Mouse (Mus musculus) CD4-positive, CD25-positive, alpha-beta regulatory T cell, adult 4 months (primary cell): ENCODE results near the gene Rab4b. TPM values are rescaled to one million over a fixed set of nuclear protein-coding genes. Genes with fewer than 3 reads are reported as not detected.

Experiments
- ATAC-seq: one replicate; pipeline ENCODE4 v1.8.0; 2017
- polyA plus RNA-seq, 2 experiments: library from polyadenylated mRNA; unstranded; fragments of 100-300 nt; shearing (Covaris generic); gene quantifications; one replicate each; pipeline ENCODE4 v1.2.1; 2017

Rab4b gene
- polyA plus RNA-seq, 2 experiments from 2014 or later, result 118 to 144 TPM

DNA sequence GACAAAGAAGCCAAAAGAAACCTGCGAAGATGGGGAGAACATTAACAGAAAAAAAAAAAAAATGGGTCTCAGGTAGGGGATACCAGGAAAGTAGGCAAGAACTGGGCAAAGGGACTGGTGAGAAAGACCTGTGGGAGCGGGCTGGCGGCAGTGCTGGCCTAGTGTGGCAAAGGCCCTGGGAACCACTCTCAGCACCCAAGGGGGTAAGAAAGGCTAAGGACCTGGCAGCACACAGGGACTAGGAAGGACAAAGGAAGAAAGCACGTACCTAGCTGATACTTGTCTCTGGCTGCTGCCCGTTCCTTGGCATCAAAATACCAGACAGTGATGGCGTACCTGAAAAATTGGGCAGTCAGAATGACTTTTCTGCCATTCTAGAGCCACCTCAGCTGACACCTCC, 19.4 kb downstream of the Rab4b start:
- ATAC-seq, result no peak

DNA sequence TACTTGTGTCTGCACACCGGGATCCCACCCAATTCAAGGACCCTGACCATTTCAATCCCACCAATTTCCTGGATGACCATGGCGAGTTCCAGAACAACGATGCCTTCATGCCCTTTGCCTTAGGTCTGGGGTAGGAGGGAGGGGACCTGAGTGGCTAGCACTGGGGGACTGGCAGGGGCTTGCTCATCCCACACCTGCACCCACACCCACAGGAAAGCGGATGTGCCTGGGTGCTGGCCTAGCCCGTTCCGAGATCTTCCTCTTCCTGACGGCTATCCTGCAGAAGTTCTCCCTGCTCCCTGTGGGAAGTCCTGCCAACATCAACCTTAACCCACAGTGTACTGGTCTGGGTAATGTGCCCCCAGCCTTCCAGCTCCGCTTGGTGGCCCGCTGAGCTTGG, 20.5 kb downstream of the Rab4b start:
- no peak for ATAC-seq

DNA sequence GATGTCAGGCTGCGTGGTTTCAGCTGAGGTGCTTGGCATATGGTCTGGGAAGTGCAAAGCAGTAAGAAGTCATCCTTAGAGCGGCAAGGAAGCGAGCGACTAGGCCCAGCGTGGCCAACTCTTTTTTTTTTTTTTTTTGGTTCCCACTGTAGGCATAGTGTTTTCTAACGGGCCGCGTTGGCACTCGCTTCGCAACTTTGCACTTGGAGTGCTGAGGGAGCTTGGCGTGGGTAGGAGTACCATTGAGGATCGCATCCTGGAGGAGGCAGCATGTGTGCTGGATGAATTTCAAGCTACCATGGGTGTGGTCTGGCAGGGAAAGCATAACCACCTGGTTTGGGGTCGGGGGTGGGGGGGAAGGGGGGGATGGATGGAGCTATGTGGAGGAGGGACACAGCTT, 22.7 kb downstream of the Rab4b start:
- ATAC-seq, result no peak

- ATAC-seq, result no peak
Observed at GRCm38 (mm10) chr7:27153205-27153764, 25.4 kb downstream of the Rab4b start, which contains the start of gene Cyp2t4. Gene Cyp2t4 (plus strand): TSS chr7:27153714.

DNA sequence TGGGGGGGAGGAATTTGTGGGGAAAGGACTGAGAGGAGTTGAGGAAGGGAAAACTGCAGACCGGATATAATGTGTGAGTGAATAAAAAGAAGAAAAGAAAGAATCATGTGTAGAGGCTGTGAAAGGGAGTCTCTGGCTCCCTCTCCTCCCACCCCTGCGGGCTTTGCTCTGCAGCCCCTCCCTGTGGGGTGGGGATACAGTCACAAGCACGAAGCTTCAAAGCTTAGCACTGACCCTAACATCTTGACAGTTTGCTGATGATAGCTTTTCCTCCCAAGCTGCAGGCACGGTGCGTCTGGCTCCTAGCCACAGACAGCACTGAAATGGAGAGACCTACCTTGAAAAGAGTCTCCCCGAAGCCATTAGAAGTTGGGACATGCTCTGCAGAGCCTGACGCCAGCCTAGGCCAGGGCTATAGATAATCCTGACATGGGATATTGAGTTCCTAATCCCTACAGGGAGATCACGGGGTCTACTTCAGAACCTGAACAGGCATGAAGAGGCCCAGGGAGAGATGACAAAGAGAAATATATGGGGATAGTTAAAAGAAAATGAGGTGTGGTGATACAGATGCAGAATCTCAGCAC, 42.2 kb downstream of the Rab4b start:
- no peak for ATAC-seq

GRCm38 (mm10) chr7:27133757-27134156, 44.9 kb downstream of the Rab4b start:
- ATAC-seq, result no peak

- no peak for ATAC-seq
Observed at GRCm38 (mm10) chr7:27133156-27133555, 45.5 kb downstream of the Rab4b start.

DNA sequence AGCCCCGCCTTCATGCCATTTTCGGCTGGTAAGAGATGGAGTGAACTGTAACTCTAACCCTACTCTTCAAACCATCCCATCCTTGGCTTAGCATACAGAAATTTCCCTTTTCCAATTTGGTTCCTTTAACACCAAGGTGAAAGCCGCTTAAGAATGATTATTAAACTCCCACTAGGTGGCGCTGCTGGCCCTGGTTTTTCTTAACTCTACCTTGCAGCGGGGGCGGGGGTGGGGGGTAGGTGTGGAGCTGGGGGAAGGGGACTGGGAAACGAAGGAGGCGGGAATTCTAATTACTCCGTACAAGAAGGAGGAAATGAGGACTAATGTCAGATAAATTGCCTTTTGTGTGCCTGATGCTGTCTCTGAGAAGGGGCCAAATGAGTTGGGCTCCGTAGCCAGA, 46.1 kb downstream of the Rab4b start:
- ATAC-seq, result no peak

DNA sequence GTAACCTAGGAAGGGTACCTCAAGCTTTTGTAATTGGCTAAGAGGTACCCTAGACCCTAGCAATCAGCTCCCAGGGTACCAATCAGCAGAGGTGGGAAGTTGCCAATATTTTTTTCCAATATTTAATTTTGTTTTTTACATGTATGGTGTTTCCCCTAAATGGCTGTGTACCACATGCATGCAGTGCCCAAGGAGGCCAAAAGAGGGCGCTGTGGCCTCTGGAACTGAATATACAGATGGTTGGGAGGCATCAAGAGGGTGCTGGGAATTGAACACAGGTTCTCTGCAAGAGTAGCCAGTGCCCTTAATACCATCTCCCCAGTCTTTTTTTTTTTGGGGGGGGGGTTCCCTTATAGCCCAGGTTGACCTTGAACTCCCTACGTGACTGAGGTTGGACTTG, 47.3 kb downstream of the Rab4b start:
- ATAC-seq, result no peak

DNA sequence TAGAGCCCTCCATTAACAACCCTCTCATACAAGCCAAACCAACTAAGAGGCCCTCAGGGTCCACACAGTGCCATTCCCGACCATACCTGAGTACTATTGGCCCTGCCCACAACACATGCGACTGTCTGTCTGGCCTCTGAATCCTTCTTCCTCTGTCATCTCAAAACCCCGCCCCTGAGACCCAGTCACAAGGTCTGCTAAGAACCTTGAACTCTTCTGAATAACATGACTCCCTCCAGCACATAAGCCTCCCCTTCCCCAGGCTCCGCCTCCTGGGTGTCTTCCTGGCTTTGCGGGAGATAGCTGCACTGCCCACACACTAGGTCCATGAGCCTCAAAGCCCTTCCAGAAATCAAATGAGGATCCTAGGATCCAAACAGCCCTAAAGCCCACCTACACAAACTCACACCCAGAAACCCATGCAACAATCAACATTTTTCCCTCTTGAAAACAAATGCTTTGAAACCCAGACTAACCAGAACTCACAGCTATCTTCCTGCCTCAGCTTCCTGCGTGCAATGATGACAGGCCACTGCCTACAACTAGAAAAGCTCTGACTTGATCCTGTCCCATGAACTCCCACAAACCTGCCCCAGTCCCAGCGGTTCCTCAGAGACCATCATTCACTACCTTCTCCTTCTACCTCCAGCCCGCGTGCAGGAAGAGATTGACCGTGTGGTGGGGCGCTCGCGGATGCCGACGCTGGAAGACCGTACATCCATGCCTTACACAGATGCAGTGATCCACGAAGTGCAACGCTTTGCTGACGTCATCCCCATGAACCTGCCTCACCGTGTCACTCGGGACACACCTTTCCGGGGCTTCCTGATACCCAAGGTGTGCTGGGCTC, 48.0 kb downstream of the Rab4b start:
- ATAC-seq, result no peak

DNA sequence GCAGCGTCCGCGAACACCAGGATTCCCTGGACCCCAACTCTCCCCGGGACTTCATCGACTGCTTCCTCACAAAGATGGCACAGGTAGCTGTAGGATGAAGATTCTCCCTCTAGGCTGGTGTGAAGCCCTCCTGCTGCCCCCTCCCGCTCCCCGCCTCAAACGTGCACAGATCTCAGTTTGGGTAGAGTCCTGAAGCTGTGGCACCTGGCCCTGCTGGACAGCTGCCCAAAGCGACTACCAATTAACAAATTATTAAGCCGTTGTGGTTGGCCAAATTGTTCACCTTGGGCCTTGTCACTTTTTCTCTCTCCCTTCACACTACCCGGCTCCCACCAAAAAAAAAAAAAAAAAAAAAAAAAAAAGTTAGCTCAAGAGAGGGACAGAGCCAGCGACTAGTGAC, 48.9 kb downstream of the Rab4b start:
- ATAC-seq, result no peak

GRCm38 (mm10) chr7:27128946-27129345, 49.8 kb downstream of the Rab4b start:
- ATAC-seq, result no peak

- ATAC-seq, result no peak
Observed at GRCm38 (mm10) chr7:27128162-27128561, 50.5 kb downstream of the Rab4b start.

- no peak for ATAC-seq
Observed at GRCm38 (mm10) chr7:27124969-27125368, 53.7 kb downstream of the Rab4b start.

DNA sequence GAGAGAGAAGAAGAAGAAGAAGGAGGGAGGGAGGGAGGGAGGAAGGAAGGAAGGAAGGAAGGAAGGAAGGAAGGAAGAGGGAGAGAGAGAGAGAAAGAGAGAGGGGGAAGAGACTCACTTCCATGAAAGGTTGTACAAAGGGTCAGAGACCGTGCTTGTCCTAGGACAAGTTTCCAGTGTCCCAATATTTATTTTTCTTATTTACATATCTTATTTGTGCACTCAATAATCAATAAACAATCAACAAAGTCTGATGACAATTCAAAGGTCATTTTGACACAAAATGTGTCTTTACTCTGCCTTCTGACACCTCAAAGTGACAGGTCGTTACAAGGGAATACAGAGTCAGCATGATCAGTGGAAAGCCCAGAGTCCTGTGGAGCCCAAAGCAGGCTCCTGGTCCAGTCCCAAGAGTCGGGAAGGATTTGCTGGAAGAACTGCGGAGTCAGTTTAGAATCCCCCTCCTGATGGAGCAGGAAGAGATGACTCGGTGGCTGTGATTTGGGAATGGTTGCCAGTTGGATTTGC, 54.3 kb downstream of the Rab4b start:
- ATAC-seq, result no peak

DNA sequence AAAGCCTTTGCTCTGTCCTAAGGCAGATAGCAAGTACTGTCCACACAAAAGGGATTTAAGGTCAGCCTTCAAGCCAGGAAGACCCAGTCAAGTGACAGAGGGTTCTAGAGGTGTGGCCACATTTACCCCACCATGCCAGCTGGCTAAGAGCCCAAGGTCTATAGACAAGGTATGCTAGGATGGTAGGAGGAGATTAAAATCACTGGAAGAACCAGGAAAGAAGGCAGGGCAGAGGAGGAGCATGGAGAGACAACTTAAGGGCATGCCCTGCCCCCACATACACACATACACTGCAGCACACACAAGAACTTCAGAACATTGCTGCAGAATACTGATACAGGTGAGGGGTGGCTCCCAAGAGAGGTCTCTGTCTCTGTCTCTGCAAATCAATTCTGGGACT, 59.0 kb downstream of the Rab4b start, which contains the start of gene Cyp2f2:
Gene Cyp2f2 (plus strand): TSS at position 234 of the 400 bp plus-strand sequence.
- ATAC-seq, result no peak

Other genes with a start within 250 kb of the Rab4b start
- not detected for gene Cyp2a22, start 239.5 kb downstream of the Rab4b start, polyA plus RNA-seq
- not detected for gene Cyp2a12, start 149.8 kb downstream of the Rab4b start, polyA plus RNA-seq
- not detected for gene Cyp2f2, start 59.0 kb downstream of the Rab4b start, polyA plus RNA-seq
- under 1 TPM in 1 of 2 experiments, not detected in 1; 0.78 TPM for gene Cyp2t4, start 25.2 kb downstream of the Rab4b start, polyA plus RNA-seq
- 10 to 100 TPM; 16.8 to 16.9 TPM for gene Egln2, start 12.1 kb downstream of the Rab4b start, polyA plus RNA-seq
- gene Gm21983, start 2.2 kb upstream of the Rab4b start, polyA plus RNA-seq, result not detected
- gene Mia, start 2.3 kb upstream of the Rab4b start, polyA plus RNA-seq, result under 1 TPM in 1 of 2 experiments, not detected in 1; 0.52 TPM
- 1 to 10 TPM; 3.8 to 6.0 TPM for gene BC024978, start 16.9 kb upstream of the Rab4b start, polyA plus RNA-seq
- gene Snrpa, start 17.4 kb upstream of the Rab4b start, polyA plus RNA-seq, result 10 to 100 TPM; 60.9 to 76.3 TPM
- gene Itpkc, start 49.8 kb upstream of the Rab4b start, polyA plus RNA-seq, result 1 to 10 TPM; 1.9 to 2.5 TPM
- 10 to 100 TPM in 1 of 2 experiments, 1 to 10 TPM in 1; 8.7 to 10.8 TPM for gene Coq8b, start 54.1 kb upstream of the Rab4b start, polyA plus RNA-seq
- under 1 TPM; 0.11 to 0.25 TPM for gene Numbl, start 79.5 kb upstream of the Rab4b start, polyA plus RNA-seq
- gene Ltbp4, start 158.8 kb upstream of the Rab4b start, polyA plus RNA-seq, result 1 to 10 TPM in 1 of 2 experiments, under 1 TPM in 1; 0.77 to 2.0 TPM
- gene Shkbp1, start 177.1 kb upstream of the Rab4b start, polyA plus RNA-seq, result 10 to 100 TPM; 49.2 to 76.0 TPM
- not detected for gene Gm20479, start 178.5 kb upstream of the Rab4b start, polyA plus RNA-seq